Mouse (Mus musculus) Muller cell, postnatal 12 days (primary cell): ENCODE measurements around the gene Fbxo22.
"Not testable (repeated sequence)": the region's sequence is repeated elsewhere in the genome, so short reads cannot be mapped to it uniquely, and the experiment has no call there.

Experiments used
- DNase-seq: peaks from one replicate; pipeline ENCODE4 v3.0.0-alpha.2; 2015; ENCODE audit errors: inconsistent ontology term

The Fbxo22 gene

GRCm38 (mm10) chr9:55208790-55209481 is at the start of gene Fbxo22:
Fbxo22 (plus strand) TSS chr9:55208925.
- DNase-seq: peak; percentile 91

GRCm38 (mm10) chr9:55170655-55171412 is 37.9 kb upstream of the Fbxo22 start:
- peak; percentile 11 for DNase-seq

- no peak for DNase-seq
Measured at GRCm38 (mm10) chr9:55172195-55172685, 36.5 kb upstream of the Fbxo22 start.

- DNase-seq: no peak
Measured at GRCm38 (mm10) chr9:55174235-55174634, 34.5 kb upstream of the Fbxo22 start.

- no peak for DNase-seq
Measured at GRCm38 (mm10) chr9:55195876-55196275, 12.8 kb upstream of the Fbxo22 start.

- DNase-seq: no peak
Measured at GRCm38 (mm10) chr9:55198260-55198659, 10.5 kb upstream of the Fbxo22 start.

- DNase-seq: peak; percentile 24
Measured at GRCm38 (mm10) chr9:55199348-55199747, 9.4 kb upstream of the Fbxo22 start.

GRCm38 (mm10) chr9:55208458-55208789 is 301 bp upstream of the Fbxo22 start:
- peak; percentile 5 for DNase-seq

- DNase-seq: no peak
Measured at GRCm38 (mm10) chr9:55211611-55212010, 2.9 kb downstream of the Fbxo22 start.

- no peak for DNase-seq
Measured at GRCm38 (mm10) chr9:55213396-55213795, 4.7 kb downstream of the Fbxo22 start.

GRCm38 (mm10) chr9:55215056-55215455 is 6.3 kb downstream of the Fbxo22 start:
- DNase-seq: no peak

GRCm38 (mm10) chr9:55215648-55216047 is 6.9 kb downstream of the Fbxo22 start:
- no peak for DNase-seq

- DNase-seq: no peak
Measured at GRCm38 (mm10) chr9:55216078-55216477, 7.4 kb downstream of the Fbxo22 start.

GRCm38 (mm10) chr9:55217381-55217780 is 8.7 kb downstream of the Fbxo22 start:
- no peak for DNase-seq

- no peak for DNase-seq
Measured at GRCm38 (mm10) chr9:55225165-55225737, 16.5 kb downstream of the Fbxo22 start.

- DNase-seq: no peak
Measured at GRCm38 (mm10) chr9:55226251-55226650, 17.5 kb downstream of the Fbxo22 start.

GRCm38 (mm10) chr9:55228149-55228548 is 19.4 kb downstream of the Fbxo22 start:
- no peak for DNase-seq

- no peak for DNase-seq
Measured at GRCm38 (mm10) chr9:55229010-55229409, 20.3 kb downstream of the Fbxo22 start.

- DNase-seq: no peak
Measured at GRCm38 (mm10) chr9:55231544-55231943, 22.8 kb downstream of the Fbxo22 start.

- DNase-seq: no peak
Measured at GRCm38 (mm10) chr9:55232110-55232509, 23.4 kb downstream of the Fbxo22 start.

- no peak for DNase-seq
Measured at GRCm38 (mm10) chr9:55232586-55232985, 23.9 kb downstream of the Fbxo22 start.

GRCm38 (mm10) chr9:55233076-55233475 is 24.4 kb downstream of the Fbxo22 start:
- not testable (repeated sequence) for DNase-seq
